Comparison of ENCODE assay signal across 15 mouse cellular contexts in the genomic region with DNA sequence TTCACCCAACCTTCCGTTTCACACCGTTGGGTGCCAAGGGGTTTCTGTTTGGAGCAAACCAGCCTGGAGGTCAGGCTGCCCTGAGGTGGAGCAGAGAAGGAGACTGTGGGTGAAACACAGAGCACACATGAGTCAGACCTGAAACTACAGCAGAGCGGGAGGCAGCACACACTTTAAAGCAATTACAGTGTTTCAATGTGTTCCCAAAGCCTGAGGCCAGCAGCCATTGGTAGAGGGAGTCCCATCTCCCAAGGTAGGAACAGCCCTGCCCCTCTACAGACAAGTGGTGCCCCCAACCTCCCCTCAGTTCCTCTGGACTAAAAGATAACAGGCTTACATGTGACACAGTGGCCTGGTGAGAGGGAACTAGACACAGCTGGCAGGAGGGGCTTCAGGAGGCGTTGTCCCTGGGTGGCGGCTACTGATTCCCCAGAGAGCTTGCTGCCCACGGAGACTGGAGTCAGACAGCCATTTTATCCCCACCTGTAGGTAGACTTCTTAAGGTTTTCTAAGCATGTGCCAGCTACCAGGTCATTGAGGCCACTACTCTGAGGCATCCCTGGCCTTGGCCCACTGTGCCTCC. TPM values are rescaled to one million over a fixed set of nuclear protein-coding genes. Genes with fewer than 3 reads are reported as not detected.
DNase-seq lines count a peak whose midpoint lies in the region; ATAC-seq and TF ChIP-seq lines count a peak whose summit lies in the region.
"Had no signal": no experiment of that assay in that cellular context is flagged by ENCODE, and none has a peak within 500 bp of the region (broad histone marks: within the 10 kb centered on the region; RNA-seq: fewer than 3 reads in every experiment).

No protein-coding gene starts in this region.

- peak; percentile 57 for ATAC-seq in common myeloid progenitor, adult 5-6 weeks (replicated peaks; ENCODE audit: low read depth, poor library complexity, severe bottlenecking)
- peak; percentile 51 for ATAC-seq in liver, postnatal 0 days

- H3K4me2 ChIP-seq in CH12.LX (ENCODE audit: insufficient read depth, low read depth, poor library complexity, severe bottlenecking), result no peak overlapping the region
- H3K4me2 ChIP-seq in liver, postnatal 0 days (ENCODE audit: low read depth, low read length), result no peak overlapping the region
- H3K4me2 ChIP-seq: embryonic facial prominence, embryonic 13.5 days; hindbrain, embryonic 12.5 days; lung, embryonic 15.5 days; midbrain, embryonic 11.5 days had no signal

- H3K27me3 ChIP-seq in CH12.LX (replicated peaks), result no peaks in the 10 kb centered on the region
- no peaks in the 10 kb centered on the region for H3K27me3 ChIP-seq in liver, postnatal 0 days (ENCODE audit: insufficient read depth, low read length)
- H3K27me3 ChIP-seq: embryonic facial prominence, embryonic 13.5 days; hindbrain, embryonic 12.5 days; lung, embryonic 15.5 days had no signal

- no peak for TF ChIP-seq RAD21 in CH12.LX (IDR thresholded peaks at IDR 0.05; ENCODE audit: low read depth, low read length)

- H3K36me3 ChIP-seq in CH12.LX (replicated peaks in 1 of 2; ENCODE audit: control insufficient read depth in 1 of 2, insufficient read depth in 1 of 2, low read length in 1 of 2), result peaks cover 0 to 57% of the 10 kb centered on the region in 2 experiments
- no peaks in the 10 kb centered on the region for H3K36me3 ChIP-seq in liver, postnatal 0 days (replicated peaks; ENCODE audit: insufficient read depth, low read length)
- H3K36me3 ChIP-seq: hindbrain, embryonic 12.5 days; lung, embryonic 15.5 days had no signal

- H3K9me3 ChIP-seq in CH12.LX (replicated peaks; ENCODE audit: low read length), result no peaks in the 10 kb centered on the region
- H3K9me3 ChIP-seq in liver, postnatal 0 days (ENCODE audit: low read length), result no peaks in the 10 kb centered on the region
- H3K9me3 ChIP-seq: hindbrain, embryonic 12.5 days; lung, embryonic 15.5 days had no signal

- no peaks in the 10 kb centered on the region for H3K79me2 ChIP-seq in CH12.LX (replicated peaks; ENCODE audit: control insufficient read depth, extremely low read depth, insufficient read depth, poor library complexity, severe bottlenecking)

- DNase-seq in adrenal gland, postnatal 14 days, result peak; percentile 49
- DNase-seq in adrenal gland, postnatal 10 days, result no peak
- DNase-seq in CH12.LX (ENCODE audit: extremely low read depth), result peak; percentile 55
- DNase-seq in liver, postnatal 0 days, result peak; percentile 38
- no peak for DNase-seq in spleen, adult 18-20 months
- DNase-seq in right cerebral cortex, postnatal 25 days, result no peak
- no peak for DNase-seq in urinary bladder, postnatal 36 days (ENCODE audit: low spot score in 2 of 2)
- DNase-seq: cerebellum, postnatal 10 days; heart, adult 18-20 months; kidney, adult 18-20 months had no signal

- peak; percentile 29; the same call in 1 of the 2 replicates for TF ChIP-seq EP300 in CH12.LX (IDR thresholded peaks at IDR 0.05; ENCODE audit: low read length)
- no peak for TF ChIP-seq EP300 in liver, postnatal 0 days (IDR thresholded peaks at IDR 0.05; ENCODE audit: low read depth)

- no peak for TF ChIP-seq CTCF in CH12.LX (conservative IDR thresholded peaks at IDR 0.05 in 1 of 2, IDR thresholded peaks at IDR 0.05 in 1 of 2; ENCODE audit: low read depth in 2 of 2, low read length in 2 of 2)
- TF ChIP-seq CTCF in liver, postnatal 0 days (IDR thresholded peaks at IDR 0.05; ENCODE audit: low read depth), result no peak

- WGBS in liver, postnatal 0 days (ENCODE audit: insufficient replicate concordance), result 53% methylated on average over 6 of the region's 6 CpGs

- H3K4me1 ChIP-seq in CH12.LX (ENCODE audit: control insufficient read depth in 1 of 2, insufficient read depth in 2 of 2), result peaks cover 18 to 50% of the 10 kb centered on the region in 2 experiments
- H3K4me1 ChIP-seq in liver, postnatal 0 days (ENCODE audit: insufficient read depth), result peaks cover 43% of the 10 kb centered on the region

- dilution Hi-C loops in CH12.LX (cut with MboI; ENCODE audit: extremely low pct_ligation_motif_present, extremely low pct_unique_long_range_greater_than_20kb, low sequenced_read_pairs), result no loop called here

- H3K4me3 ChIP-seq in CH12.LX (replicated peaks in 1 of 3; ENCODE audit: low read depth in 2 of 3, low read length in 2 of 3, poor library complexity in 1 of 3), result no peak overlapping the region
- no peak overlapping the region for H3K4me3 ChIP-seq in liver, postnatal 0 days (ENCODE audit: low read depth, low read length)
- H3K4me3 ChIP-seq: embryonic facial prominence, embryonic 13.5 days; hindbrain, embryonic 12.5 days; lung, embryonic 15.5 days had no signal

- no peak; the same call in 1 of the 2 replicates for TF ChIP-seq POLR2A in CH12.LX (IDR thresholded peaks at IDR 0.05; ENCODE audit: low read depth, low read length)

- no peak overlapping the region for H3K27ac ChIP-seq in CH12.LX (ENCODE audit: insufficient read depth, low read depth)
- H3K27ac ChIP-seq in liver, postnatal 0 days (ENCODE audit: low read depth), result peak overlapping the region; percentile 69
- H3K27ac ChIP-seq: embryonic facial prominence, embryonic 13.5 days; hindbrain, embryonic 12.5 days; lung, embryonic 15.5 days had no signal

- no peak overlapping the region for H3K9ac ChIP-seq in CH12.LX (ENCODE audit: insufficient read depth, low read depth)
- no peak overlapping the region for H3K9ac ChIP-seq in liver, postnatal 0 days (replicated peaks)
- H3K9ac ChIP-seq: embryonic facial prominence, embryonic 13.5 days; hindbrain, embryonic 12.5 days; lung, embryonic 15.5 days had no signal

- in situ Hi-C loops in CH12.LX (cut with MboI; ENCODE audit: low pct_ligation_motif_present, low pct_unique_long_range_greater_than_20kb, low sequenced_read_pairs), result no loop called here

TF ChIP-seq in CH12.LX, 34 proteins besides CTCF, POLR2A, EP300 and RAD21:
- TF ChIP-seq CHD1 (IDR thresholded peaks at IDR 0.05; ENCODE audit: low read depth, low read length) (no peak), ZMIZ1 (IDR thresholded peaks at IDR 0.05; ENCODE audit: low read depth, low read length) (no peak), HCFC1 (IDR thresholded peaks at IDR 0.05; ENCODE audit: low read depth, low read length) (no peak), GABPA (IDR thresholded peaks at IDR 0.05; ENCODE audit: insufficient replicate concordance, low read depth, low read length) (no peak), MYC (IDR thresholded peaks at IDR 0.05; ENCODE audit: low read depth, low read length) (no peak; the same call in 1 of the 2 replicates), MXI1 (IDR thresholded peaks at IDR 0.05; ENCODE audit: low read depth, low read length) (peak; percentile 22; the same call in 1 of the 2 replicates), IRF4 (IDR thresholded peaks at IDR 0.05; ENCODE audit: low read depth, low read length) (peak; percentile 59), MEF2A (IDR thresholded peaks at IDR 0.05; ENCODE audit: borderline replicate concordance, low read depth, low read length) (no peak), SIN3A (IDR thresholded peaks at IDR 0.05; ENCODE audit: low read length) (no peak), E2F4 (IDR thresholded peaks at IDR 0.05; ENCODE audit: insufficient replicate concordance, low read depth, low read length) (no peak), JUN (IDR thresholded peaks at IDR 0.05; ENCODE audit: insufficient read depth, low read depth, low read length) (no peak), USF2 (conservative IDR thresholded peaks at IDR 0.05; ENCODE audit: low read depth, low read length) (no peak), UBTF (IDR thresholded peaks at IDR 0.05; ENCODE audit: low read depth, low read length) (no peak), ELF1 (IDR thresholded peaks at IDR 0.05; ENCODE audit: low read depth, low read length) (no peak)

RNA-seq across cellular contexts. Expression of a gene that starts 31.1 kb away (rescaled TPM):
- total RNA-seq in adrenal gland, postnatal 14 days (2021), result 7.3 and 8.3 TPM in 2 replicates
- total RNA-seq in adrenal gland, postnatal 10 days (2021), result 10 to 100 TPM in 1 of 2 experiments, 1 to 10 TPM in 1; 7.0 to 11.2 TPM
- total RNA-seq in CH12.LX (2012; rRNA removed) (7.1 and 8.7 TPM in 2 replicates), CH12.LX (2014; rRNA removed) (4.0 and 4.2 TPM in 2 replicates)
- 3.8 and 6.3 TPM in 2 replicates for polyA plus RNA-seq in CH12.LX (2012; ENCODE audit: insufficient read length, low read depth)
- 2.6 and 10.3 TPM in 2 replicates for total RNA-seq in common myeloid progenitor, adult 5-6 weeks (2017)
- 2.2 TPM in 2 replicates for polyA plus RNA-seq in liver, postnatal 0 days (2015; fragmentation: Nextera tagmentation; extraction: Ambion mirVana)

RNA-seq across cellular contexts. Expression of a gene that starts 31.3 kb away (rescaled TPM):
- 86.9 and 97.7 TPM in 2 replicates for total RNA-seq in adrenal gland, postnatal 14 days (2021)
- total RNA-seq in adrenal gland, postnatal 10 days (2021), result 10 to 100 TPM; 91.2 to 93.1 TPM
- 126 and 138 TPM in 2 replicates for total RNA-seq in CH12.LX (2012; rRNA removed)
- 221 and 232 TPM in 2 replicates for total RNA-seq in CH12.LX (2014; rRNA removed)
- polyA plus RNA-seq in CH12.LX (2012; ENCODE audit: insufficient read length, low read depth), result 123 and 135 TPM in 2 replicates
- total RNA-seq in common myeloid progenitor, adult 5-6 weeks (2017), result 124 and 128 TPM in 2 replicates
- 111 and 118 TPM in 2 replicates for polyA plus RNA-seq in liver, postnatal 0 days (2015; fragmentation: Nextera tagmentation; extraction: Ambion mirVana)

RNA-seq across cellular contexts. Expression of a gene that starts 50.7 kb away (rescaled TPM):
- total RNA-seq in adrenal gland, postnatal 14 days (2021), result 23.7 and 24.2 TPM in 2 replicates
- 10 to 100 TPM; 21.8 to 30.1 TPM for total RNA-seq in adrenal gland, postnatal 10 days (2021)
- total RNA-seq in CH12.LX (2012; rRNA removed), result 15.7 and 21.9 TPM in 2 replicates
- 9.2 and 10.2 TPM in 2 replicates for total RNA-seq in CH12.LX (2014; rRNA removed)
- 14.2 and 15.6 TPM in 2 replicates for polyA plus RNA-seq in CH12.LX (2012; ENCODE audit: insufficient read length, low read depth)
- 11.9 and 12.3 TPM in 2 replicates for total RNA-seq in common myeloid progenitor, adult 5-6 weeks (2017)
- 5.9 and 6.8 TPM in 2 replicates for polyA plus RNA-seq in liver, postnatal 0 days (2015; fragmentation: Nextera tagmentation; extraction: Ambion mirVana)

Comparison
In these comparisons a context has a peak if more than half of its experiments do, and no peak if none do; other contexts are left out.
1. DNase-seq: peak in adrenal gland, postnatal 14 days (single experiment), CH12.LX (single experiment) and liver, postnatal 0 days (single experiment); none in adrenal gland, postnatal 10 days (single experiment), spleen, adult 18-20 months (0 of 2), right cerebral cortex, postnatal 25 days (single experiment) and urinary bladder, postnatal 36 days (0 of 2).